Mouse (Mus musculus): ENCODE data around the gene Cfhr2. TPM values are rescaled to one million over a fixed set of nuclear protein-coding genes. Genes with fewer than 3 reads are reported as not detected.
"Not testable (repeated sequence)": the region's sequence is repeated elsewhere in the genome, so short reads cannot be mapped to it uniquely, and the experiment has no call there.

The Cfhr2 gene
- not detected in 2 replicates for polyA plus RNA-seq (2015; fragmentation: Nextera tagmentation; extraction: Ambion mirVana)

DNA sequence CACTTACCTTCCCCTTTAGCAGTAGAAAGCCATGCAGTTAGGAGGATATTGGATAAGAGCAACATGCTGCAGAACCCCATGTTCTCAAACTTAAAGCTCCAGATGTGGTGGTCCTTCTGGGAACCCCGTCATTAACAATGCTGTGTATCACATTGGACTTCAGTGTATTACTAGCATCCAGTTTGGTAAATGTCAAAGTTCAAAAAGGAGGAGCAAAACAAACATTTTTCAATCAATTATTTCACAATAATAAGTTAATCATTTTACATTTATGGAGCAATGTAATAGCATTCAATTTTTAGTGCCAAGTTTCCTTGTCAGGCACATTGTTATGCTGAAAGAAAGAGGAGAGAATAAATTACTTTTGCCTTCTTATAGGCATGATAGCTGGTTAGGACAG, at the start of gene Cfhr2:
Gene Cfhr2, minus strand, starts transcription at position 155 of the 400 bp plus-strand sequence.
- no peak for ATAC-seq
- no peak within 1 kb of the TSS for H3K27ac ChIP-seq
- H3K4me3 ChIP-seq (replicated peaks), result no peak within 1 kb of the TSS
- WGBS, result 83% methylated on average over 1 of the region's 1 CpGs
- no peaks in the 10 kb centered on the region for H3K36me3 ChIP-seq
- no peaks in the 10 kb centered on the region for H3K4me1 ChIP-seq (replicated peaks)
- H3K9ac ChIP-seq (replicated peaks), result no peak within 1 kb of the TSS
- H3K27me3 ChIP-seq, result no peaks in the 10 kb centered on the region
- no peaks in the 10 kb centered on the region for H3K9me3 ChIP-seq
- no peak within 1 kb of the TSS for H3K4me2 ChIP-seq (replicated peaks)

DNA sequence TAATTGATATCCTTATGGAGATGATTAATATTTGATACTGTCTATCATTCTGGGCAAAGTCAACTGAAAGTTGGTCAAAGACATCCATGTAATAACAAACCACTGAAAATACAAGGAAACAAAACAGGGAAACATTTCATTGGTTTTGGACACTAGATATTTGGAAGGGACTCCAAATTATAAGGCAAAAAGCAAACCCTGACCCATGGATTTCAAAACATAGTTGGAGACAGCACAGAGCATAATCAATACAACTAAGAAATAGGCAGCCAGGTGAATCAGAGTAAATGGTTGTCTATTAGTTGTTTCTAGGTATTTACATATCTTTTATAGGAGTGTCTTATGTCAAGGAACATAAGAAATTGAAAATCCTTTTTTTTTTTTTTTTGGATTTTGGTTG, 5.2 kb upstream of the Cfhr2 start:
- no peaks in the 10 kb centered on the region for H3K36me3 ChIP-seq

DNA sequence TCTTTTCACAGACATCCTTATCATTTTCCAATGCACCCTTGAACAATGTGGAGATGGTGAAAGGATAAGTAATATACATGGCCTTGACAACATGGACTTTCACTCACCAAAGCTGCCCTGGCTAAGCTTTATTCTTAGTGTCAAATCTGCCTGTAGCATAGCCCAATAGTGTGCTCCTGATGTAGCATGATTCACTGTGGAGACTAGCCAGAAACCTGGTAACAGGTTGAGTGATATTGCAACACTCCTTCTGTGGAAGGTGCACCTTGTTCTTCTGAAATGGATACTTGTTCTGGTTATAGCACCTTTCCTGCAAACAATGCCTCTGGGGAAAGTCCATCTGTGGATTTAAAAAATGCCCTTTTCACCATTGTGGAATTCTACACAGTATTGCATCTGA, 1.7 kb upstream of the Cfhr2 start:
- Histone ChIP-seq H3K9me3 (no peaks in the 10 kb centered on the region), H3K9ac (replicated peaks) (no peak overlapping the region), H3K27me3 (no peaks in the 10 kb centered on the region), H3K27ac (no peak overlapping the region), H3K4me2 (replicated peaks) (no peak overlapping the region), H3K4me1 (replicated peaks) (no peaks in the 10 kb centered on the region), H3K4me3 (replicated peaks) (no peak overlapping the region), H3K36me3 (no peaks in the 10 kb centered on the region)
- ATAC-seq, result no peak

More for the DNA sequence above, 5.2 kb upstream of the Cfhr2 start:
- H3K9me3 ChIP-seq, result no peaks in the 10 kb centered on the region
- H3K27me3 ChIP-seq, result no peaks in the 10 kb centered on the region
- H3K4me3 ChIP-seq (replicated peaks), result no peak overlapping the region
- no peak for ATAC-seq
- no peak overlapping the region for H3K27ac ChIP-seq
- H3K9ac ChIP-seq (replicated peaks), result no peak overlapping the region
- H3K4me1 ChIP-seq (replicated peaks), result no peaks in the 10 kb centered on the region
- no peak overlapping the region for H3K4me2 ChIP-seq (replicated peaks)

DNA sequence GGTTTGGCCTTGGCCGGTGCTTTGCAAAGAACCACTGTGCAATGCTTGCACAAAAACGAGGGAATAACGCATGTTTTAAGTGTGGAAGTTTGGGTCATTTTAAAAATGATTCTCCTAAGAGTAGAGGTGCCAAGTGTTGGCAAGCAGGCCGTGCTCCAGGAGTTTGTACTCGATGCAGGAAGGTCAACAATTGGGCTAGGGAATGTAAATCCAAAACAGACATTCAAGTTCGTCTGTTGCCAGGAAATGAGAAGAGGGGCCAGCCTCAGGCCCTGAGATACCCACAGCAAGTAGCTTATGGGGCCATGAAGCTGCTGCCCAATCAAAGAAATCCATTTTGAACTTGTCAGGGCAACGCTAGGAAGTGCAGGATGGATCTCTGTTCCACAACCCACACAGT, 18.8 kb downstream of the Cfhr2 start:
- Histone ChIP-seq H3K4me1 (replicated peaks) (no peaks in the 10 kb centered on the region), H3K27me3 (no peaks in the 10 kb centered on the region), H3K9ac (replicated peaks) (no peak overlapping the region), H3K4me2 (replicated peaks) (no peak overlapping the region), H3K4me3 (replicated peaks) (no peak overlapping the region), H3K27ac (no peak overlapping the region), H3K36me3 (no peaks in the 10 kb centered on the region), H3K9me3 (no peaks in the 10 kb centered on the region)
- no peak for ATAC-seq
- 61% methylated on average over 7 of the region's 7 CpGs for WGBS

DNA sequence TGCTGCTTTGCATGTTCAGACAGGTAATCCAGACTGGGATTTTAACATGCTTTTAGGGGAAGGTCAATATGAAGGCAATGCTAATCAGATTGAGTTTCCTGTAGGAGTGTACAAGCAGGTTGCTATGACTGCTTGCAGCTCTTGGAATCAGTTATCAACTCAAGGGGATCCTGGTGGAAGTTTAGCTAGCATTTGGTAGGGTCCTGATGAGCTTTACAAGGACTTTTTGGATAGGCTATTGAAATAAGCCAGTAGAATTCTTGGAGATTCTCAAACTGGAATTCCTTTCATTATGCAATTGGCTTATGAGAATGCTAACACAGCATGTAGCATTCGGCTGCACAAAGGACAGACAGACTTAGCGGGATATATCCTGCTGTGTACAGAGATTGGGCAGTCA, 19.2 kb downstream of the Cfhr2 start:
- no peak for ATAC-seq
- Histone ChIP-seq H3K27ac (no peak overlapping the region), H3K9ac (replicated peaks) (no peak overlapping the region), H3K4me2 (replicated peaks) (no peak overlapping the region), H3K4me3 (replicated peaks) (no peak overlapping the region), H3K36me3 (no peaks in the 10 kb centered on the region), H3K4me1 (replicated peaks) (no peaks in the 10 kb centered on the region), H3K9me3 (no peaks in the 10 kb centered on the region), H3K27me3 (no peaks in the 10 kb centered on the region)
- WGBS, result 65% methylated on average over 2 of the region's 2 CpGs

DNA sequence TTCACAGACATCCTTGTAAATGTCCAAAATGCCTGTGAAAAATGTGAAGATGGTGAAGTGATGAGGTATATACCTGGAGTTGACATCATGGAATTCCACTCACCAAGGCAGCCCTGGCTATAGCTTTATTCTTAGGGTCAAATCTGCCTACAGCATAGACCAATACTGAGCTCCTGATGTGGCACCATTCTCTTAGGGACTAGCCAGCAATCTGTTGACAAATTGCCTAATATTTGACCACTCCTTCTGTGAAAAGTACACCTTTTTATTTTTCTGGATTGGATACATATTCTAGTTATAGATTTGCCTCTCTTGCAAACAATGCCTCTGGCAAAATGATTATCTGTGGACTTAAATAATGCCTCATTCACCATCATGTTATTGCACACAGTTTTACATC, 49.9 kb downstream of the Cfhr2 start:
- Histone ChIP-seq H3K9me3 (no peaks in the 10 kb centered on the region), H3K27me3 (no peaks in the 10 kb centered on the region), H3K4me2 (replicated peaks) (no peak overlapping the region), H3K27ac (no peak overlapping the region), H3K4me1 (replicated peaks) (no peaks in the 10 kb centered on the region), H3K9ac (replicated peaks) (no peak overlapping the region), H3K4me3 (replicated peaks) (no peak overlapping the region), H3K36me3 (no peaks in the 10 kb centered on the region)
- no peak for ATAC-seq

DNA sequence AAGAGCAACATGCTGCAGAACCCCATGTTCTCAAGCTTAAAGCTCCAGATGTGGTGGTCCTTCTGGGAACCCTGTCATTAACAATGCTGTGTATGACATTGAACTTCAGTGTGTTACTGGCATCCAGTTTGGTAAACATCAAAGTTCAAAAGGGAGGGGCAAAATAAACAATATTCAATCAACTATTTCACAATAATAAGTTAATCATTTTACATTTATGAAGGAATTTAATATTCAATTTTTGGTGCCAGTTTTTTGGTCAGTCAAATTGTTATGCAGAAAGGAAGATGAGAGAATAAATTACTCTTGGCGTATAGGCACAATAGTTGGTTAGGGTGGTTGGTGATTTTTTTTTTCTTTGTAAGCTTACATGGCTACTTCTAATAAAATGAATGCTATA, 77.4 kb downstream of the Cfhr2 start, which contains the start of gene Gm4788:
Gene Gm4788, minus strand, starts transcription at position 101 of the 400 bp plus-strand sequence.
- Histone ChIP-seq H3K9me3 (no peaks in the 10 kb centered on the region), H3K36me3 (no peaks in the 10 kb centered on the region), H3K9ac (replicated peaks) (no peak within 1 kb of the TSS), H3K4me1 (replicated peaks) (no peaks in the 10 kb centered on the region), H3K27ac (no peak within 1 kb of the TSS), H3K27me3 (no peaks in the 10 kb centered on the region), H3K4me3 (replicated peaks) (no peak within 1 kb of the TSS), H3K4me2 (replicated peaks) (no peak within 1 kb of the TSS)
- 95% methylated on average over 1 of the region's 1 CpGs for WGBS
- no peak for ATAC-seq

DNA sequence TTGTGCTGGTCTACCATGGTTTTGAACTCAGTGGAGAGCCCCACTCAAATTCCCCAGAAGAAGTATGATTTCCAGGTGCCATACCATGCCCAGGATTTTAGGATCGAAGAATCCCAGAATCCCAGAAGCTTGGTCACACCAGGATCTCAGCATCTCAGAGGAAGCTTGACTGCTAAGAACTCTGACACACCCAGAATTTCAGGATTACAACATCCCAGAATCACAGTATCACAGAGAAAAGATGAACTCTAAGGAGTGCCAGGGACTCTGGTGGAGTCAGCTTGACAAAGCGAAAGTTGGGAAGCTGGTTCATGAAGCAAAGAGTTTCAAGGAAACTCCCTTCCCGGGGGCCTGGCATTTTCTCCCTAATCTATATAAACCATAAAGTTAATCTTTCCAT, 88.6 kb downstream of the Cfhr2 start:
- H3K27ac ChIP-seq; H3K27me3 ChIP-seq; ATAC-seq; H3K9ac ChIP-seq (replicated peaks); H3K4me2 ChIP-seq (replicated peaks); H3K4me1 ChIP-seq (replicated peaks); H3K4me3 ChIP-seq (replicated peaks); H3K9me3 ChIP-seq; H3K36me3 ChIP-seq: not testable (repeated sequence)
- whole genome bisulfite sequencing, result 90% methylated on average over 3 of the region's 3 CpGs

Other genes with a start within 250 kb of the Cfhr2 start
- not detected in 2 replicates for gene Gm4788, start 77.5 kb downstream of the Cfhr2 start, polyA plus RNA-seq (2015; fragmentation: Nextera tagmentation; extraction: Ambion mirVana)